Mouse (Mus musculus) stomach, postnatal 0 days (tissue): Measurements from ENCODE around the gene Cecr2.

ENCODE experiments used
- CTCF ChIP-seq: IDR thresholded peaks from 2 replicates; pipeline ENCODE4 v1.5.1; 2016; ENCODE audit warnings: antibody characterized with exemption, low read depth, mild to moderate bottlenecking, moderate library complexity
- EP300 ChIP-seq: optimal IDR thresholded peaks from 2 replicates; pipeline ENCODE3; 2016; ENCODE audit warnings: antibody characterized with exemption

DNA sequence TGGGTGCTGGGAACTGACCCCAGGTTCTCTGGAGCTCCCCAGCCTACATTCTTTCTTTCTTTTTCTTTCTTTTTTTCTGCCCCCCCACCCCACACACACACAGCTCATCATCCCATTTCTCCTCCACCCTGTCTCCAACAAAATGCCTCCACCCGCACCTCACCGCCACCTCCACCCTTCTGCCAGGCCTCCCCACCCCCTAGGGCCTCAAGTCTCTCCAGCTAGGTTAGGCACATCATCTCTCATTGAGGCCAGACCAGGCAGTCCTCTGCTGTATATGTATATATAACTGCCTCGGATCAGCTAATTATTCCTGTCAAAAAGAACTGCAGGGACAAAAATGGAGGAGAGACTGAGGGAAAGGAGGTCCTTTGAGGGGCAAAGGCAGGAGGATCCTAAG is 69.8 kb downstream of the Cecr2 start:
- TF ChIP-seq CTCF (no peak), EP300 (no peak)
